Mouse (Mus musculus) lung, embryonic 14.5 days (tissue): ENCODE measurements around the gene Rbmy. TPM values are rescaled to one million over a fixed set of nuclear protein-coding genes. Genes with fewer than 3 reads are reported as not detected.
"Not testable (repeated sequence)": the region's sequence is repeated elsewhere in the genome, so short reads cannot be mapped to it uniquely, and the experiment has no call there.

Source experiments
- ATAC-seq: fragments of 200-750 bp; cut with Nextera tagmentation; 2 replicates; pipeline ENCODE4 v1.8.0; 2017; ENCODE audit warnings: mild to moderate bottlenecking, moderate TSS enrichment, moderate library complexity; ENCODE audit not compliant: insufficient read depth
- DNase-seq: peaks from one replicate; pipeline ENCODE4 v3.0.0-alpha.2; 2015
- H3K27ac ChIP-seq: fragments of 300-500 bp; sonication (generic); 2 replicates; pipeline ENCODE4 v1.5.1; 2014; ENCODE audit warnings: low read depth, mild to moderate bottlenecking, moderate library complexity
- H3K27me3 ChIP-seq: fragments of 300-500 bp; sonication (generic); 2 replicates; pipeline ENCODE4 v1.6.1; 2014; ENCODE audit warnings: low read length, control low read depth; ENCODE audit not compliant: insufficient read depth
- H3K36me3 ChIP-seq: fragments of 300-500 bp; sonication (generic); 2 replicates; pipeline ENCODE4 v1.6.1; 2014; ENCODE audit warnings: control low read depth; ENCODE audit not compliant: insufficient read depth
- H3K4me1 ChIP-seq: fragments of 300-500 bp; sonication (generic); 2 replicates; pipeline ENCODE4 v1.6.1; 2014; ENCODE audit warnings: antibody characterized with exemption, control low read depth; ENCODE audit not compliant: insufficient read depth
- H3K4me2 ChIP-seq: fragments of 300-500 bp; sonication (generic); 2 replicates; pipeline ENCODE4 v1.6.1; 2014; ENCODE audit warnings: mild to moderate bottlenecking
- H3K4me3 ChIP-seq: fragments of 300-500 bp; sonication (generic); 2 replicates; pipeline ENCODE4 v1.5.1; 2014; ENCODE audit warnings: low read depth, low read length
- H3K9ac ChIP-seq: fragments of 300-500 bp; sonication (generic); 2 replicates; pipeline ENCODE4 v1.6.1; 2014
- H3K9me3 ChIP-seq: fragments of 300-500 bp; sonication (generic); 2 replicates; pipeline ENCODE4 v1.6.1; 2016; ENCODE audit warnings: low read depth, low read length, control low read depth
- WGBS: fragments of 180-500 bp; shearing (Covaris S2); extraction: QIAGEN DNeasy Blood & Tissue Kit; methylation state at CpG from one replicate; pipeline ENCODE4 v1.1.7; 2014; 5-methylcytosine and 5-hydroxymethylcytosine counted together
- polyA plus RNA-seq: library from polyadenylated mRNA; unstranded; fragments of >200 nt; fragmentation: Nextera tagmentation; extraction: Ambion mirVana; gene quantifications from 2 replicates; pipeline ENCODE4 v1.2.1, GENCODE M21; 2014

Gene Rbmy
- polyA plus RNA-seq: not detected in 2 replicates

DNA sequence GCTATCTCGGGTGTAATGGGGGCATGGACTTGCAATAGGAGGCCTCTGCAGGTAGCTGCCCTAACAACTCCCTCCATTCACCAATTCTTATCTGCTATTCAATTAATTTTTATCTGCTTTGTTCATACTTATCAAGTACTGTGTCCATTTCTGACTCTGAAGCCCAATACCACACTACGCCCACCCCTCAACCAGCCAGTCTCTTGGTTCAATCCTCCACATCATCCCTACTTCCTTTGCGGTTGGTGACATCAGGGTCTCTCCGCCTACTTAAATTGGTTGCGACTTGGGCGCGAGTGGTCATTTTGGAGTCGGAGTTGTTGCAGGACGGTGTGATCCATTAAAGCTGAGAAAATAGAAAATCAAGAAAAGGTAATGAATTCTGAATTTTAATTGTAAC is at the start of gene Rbmy, which contains the start of gene Gm10256:
Rbmy (plus strand) TSS at position 301 of the 400 bp plus-strand sequence.
Gm10256 (plus strand) TSS at position 320 of the 400 bp plus-strand sequence.
- H3K4me3 ChIP-seq, H3K9me3 ChIP-seq, DNase-seq, H3K27me3 ChIP-seq, H3K36me3 ChIP-seq, H3K27ac ChIP-seq, H3K9ac ChIP-seq, ATAC-seq, H3K4me2 ChIP-seq, H3K4me1 ChIP-seq: not testable (repeated sequence)
- no CpG with 5 or more reads among the region's 9 CpGs for WGBS

DNA sequence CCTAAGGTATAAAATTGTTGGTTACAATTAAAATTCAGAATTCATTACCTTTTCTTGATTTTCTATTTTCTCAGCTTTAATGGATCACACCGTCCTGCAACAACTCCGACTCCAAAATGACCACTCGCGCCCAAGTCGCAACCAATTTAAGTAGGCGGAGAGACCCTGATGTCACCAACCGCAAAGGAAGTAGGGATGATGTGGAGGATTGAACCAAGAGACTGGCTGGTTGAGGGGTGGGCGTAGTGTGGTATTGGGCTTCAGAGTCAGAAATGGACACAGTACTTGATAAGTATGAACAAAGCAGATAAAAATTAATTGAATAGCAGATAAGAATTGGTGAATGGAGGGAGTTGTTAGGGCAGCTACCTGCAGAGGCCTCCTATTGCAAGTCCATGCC is 34.4 kb upstream of the Rbmy start, which contains the start of gene Gm4064:
Gm4064 (minus strand) TSS at position 101 of the 400 bp plus-strand sequence.
- no CpG with 5 or more reads among the region's 8 CpGs for WGBS
- H3K27ac ChIP-seq, H3K9me3 ChIP-seq, H3K36me3 ChIP-seq, DNase-seq, H3K27me3 ChIP-seq, H3K4me2 ChIP-seq, ATAC-seq, H3K4me3 ChIP-seq, H3K9ac ChIP-seq, H3K4me1 ChIP-seq: not testable (repeated sequence)

Other genes with a start within 250 kb of the Rbmy start
- not detected in 2 replicates for gene H2al2c, start 231.6 kb upstream of the Rbmy start, polyA plus RNA-seq
- gene Sry, start 167.0 kb upstream of the Rbmy start, polyA plus RNA-seq: not detected in 2 replicates
- not detected in 2 replicates for gene H2al2b, start 110.0 kb upstream of the Rbmy start, polyA plus RNA-seq
- not detected in 2 replicates for gene Gm4064, start 34.5 kb upstream of the Rbmy start, polyA plus RNA-seq
- not detected in 2 replicates for gene Gm10256, start within 50 bp of the Rbmy start, polyA plus RNA-seq
- gene Gm10352, start 70.3 kb downstream of the Rbmy start, polyA plus RNA-seq: not detected in 2 replicates
- gene Gm29289, start 101.9 kb downstream of the Rbmy start, polyA plus RNA-seq: not detected in 2 replicates